Mouse (Mus musculus) E14TG2a.4 (cell line): ENCODE results near the gene Camk1d.
A peak's percentile ranks its signal among the peaks of the same experiment; 100 is the strongest.

Source experiments
- H3K27me3 ChIP-seq: 2 replicates; pipeline ENCODE4 v1.6.1; 2014; ENCODE audit warnings: low read length, control low read depth; ENCODE audit not compliant: insufficient read depth
- H3K36me3 ChIP-seq: 2 replicates; pipeline ENCODE4 v1.6.1; 2014; ENCODE audit warnings: low read length, control low read depth; ENCODE audit not compliant: insufficient read depth
- H3K4me1 ChIP-seq: replicated peaks from 2 replicates; pipeline ENCODE4 v1.6.1; 2014; ENCODE audit warnings: low read depth, low read length, control low read depth
- H3K4me3 ChIP-seq: replicated peaks from 2 replicates; pipeline ENCODE4 v1.5.1; 2014; ENCODE audit warnings: mild to moderate bottlenecking, low read length
- H3K9me3 ChIP-seq: 2 replicates; pipeline ENCODE4 v1.6.1; 2014; ENCODE audit warnings: low read length, control low read depth
- CTCF ChIP-seq: conservative IDR thresholded peaks from 2 replicates; pipeline ENCODE4 v1.5.1; 2014; ENCODE audit warnings: low read length
- NANOG ChIP-seq: IDR thresholded peaks from 2 replicates; pipeline ENCODE4 v1.6.1; 2014; ENCODE audit warnings: borderline replicate concordance, low read length, mixed read lengths
- POU5F1 ChIP-seq: IDR thresholded peaks from 2 replicates; pipeline ENCODE4 v1.6.1; 2014; ENCODE audit warnings: low read length, borderline replicate concordance

Camk1d gene

DNA sequence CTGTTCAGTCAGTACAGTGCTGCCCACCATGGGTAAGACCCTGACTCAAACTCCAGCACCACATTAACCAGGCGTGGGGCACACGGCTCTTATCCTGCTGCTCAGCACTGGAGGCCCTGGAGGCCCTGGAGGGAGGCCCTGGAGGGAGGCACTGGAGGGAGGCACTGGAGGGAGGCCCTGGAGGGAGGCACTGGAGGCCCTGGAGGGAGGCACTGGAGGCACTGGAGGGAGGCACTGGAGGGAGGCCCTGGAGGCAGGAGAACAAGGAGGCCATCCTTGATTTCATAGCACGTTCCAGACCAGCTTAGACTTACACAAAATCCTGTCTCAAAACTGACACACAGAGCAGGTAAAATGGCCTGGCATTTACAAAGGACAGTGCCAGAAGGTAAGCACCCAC lies 70.4 kb downstream of the Camk1d start:
- TF ChIP-seq NANOG: no peak
- no peak for TF ChIP-seq POU5F1
- no peak for TF ChIP-seq CTCF
- Histone ChIP-seq H3K4me3 (no peak overlapping the region), H3K4me1 (peaks cover 49% of the 10 kb centered on the region)

DNA sequence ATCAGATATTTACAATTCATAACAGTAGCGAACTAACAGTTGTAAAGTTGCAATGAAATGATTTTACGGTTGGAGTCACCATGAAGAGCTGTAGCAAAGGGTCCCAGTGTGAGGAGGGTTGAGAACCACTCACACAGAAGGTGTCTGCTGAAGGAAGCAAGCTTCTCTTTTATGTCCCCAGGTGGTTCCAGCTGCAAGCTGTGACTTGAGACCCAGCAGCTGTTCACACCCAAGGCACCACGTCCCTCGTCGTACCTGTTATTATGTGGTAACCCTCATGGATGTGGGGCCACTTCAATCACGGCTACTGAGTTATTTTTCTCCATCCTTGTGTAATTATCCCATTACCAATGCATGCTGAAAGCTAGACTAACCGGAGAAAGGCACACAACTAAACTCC lies 71.1 kb downstream of the Camk1d start:
- peaks cover 19% of the 10 kb centered on the region for H3K36me3 ChIP-seq
- peaks cover 15% of the 10 kb centered on the region for H3K9me3 ChIP-seq
- no peaks in the 10 kb centered on the region for H3K27me3 ChIP-seq
- peaks cover 54% of the 10 kb centered on the region for H3K4me1 ChIP-seq
- no peak overlapping the region for H3K4me3 ChIP-seq
- TF ChIP-seq CTCF (no peak), POU5F1 (no peak), NANOG (no peak)

More for the DNA sequence above, 70.4 kb downstream of the Camk1d start:
- peaks cover 19% of the 10 kb centered on the region for H3K36me3 ChIP-seq
- H3K9me3 ChIP-seq: peaks cover 15% of the 10 kb centered on the region
- H3K27me3 ChIP-seq: no peaks in the 10 kb centered on the region

- Histone ChIP-seq H3K4me1 (peaks cover 55% of the 10 kb centered on the region), H3K36me3 (peaks cover 20% of the 10 kb centered on the region), H3K27me3 (no peaks in the 10 kb centered on the region), H3K4me3 (no peak overlapping the region), H3K9me3 (peaks cover 15% of the 10 kb centered on the region)
- TF ChIP-seq POU5F1 (no peak), CTCF (no peak), NANOG (no peak)
Observed at GRCm38 (mm10) chr2:5642624-5643023, 71.7 kb downstream of the Camk1d start.

DNA sequence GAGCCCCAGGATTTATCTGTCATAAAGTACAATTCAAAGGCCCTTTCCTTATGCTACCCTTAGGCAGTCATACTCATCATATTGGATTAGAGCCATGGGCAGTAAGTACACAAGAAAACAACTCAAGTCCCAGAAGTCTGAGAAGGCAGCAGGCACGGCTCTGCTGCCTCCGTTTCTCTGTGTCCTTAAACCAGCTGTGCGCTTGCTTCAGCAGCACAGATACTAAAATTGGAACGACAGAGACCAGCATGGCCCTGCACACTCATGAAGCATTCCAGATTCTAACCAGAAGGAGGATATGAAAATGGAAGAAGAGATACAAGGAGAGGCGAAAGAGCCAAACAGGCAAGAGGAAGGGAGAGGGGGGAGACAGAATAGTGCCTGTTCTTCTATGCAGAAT lies 72.6 kb downstream of the Camk1d start:
- H3K4me3 ChIP-seq: no peak overlapping the region
- TF ChIP-seq POU5F1: no peak
- no peak for TF ChIP-seq NANOG
- TF ChIP-seq CTCF: no peak

GRCm38 (mm10) chr2:5640586-5640985 lies 73.7 kb downstream of the Camk1d start:
- Histone ChIP-seq H3K36me3 (peaks cover 33% of the 10 kb centered on the region), H3K4me1 (peaks cover 64% of the 10 kb centered on the region), H3K9me3 (peaks cover 15% of the 10 kb centered on the region), H3K4me3 (0 out of 2 replicates have a peak overlapping the region, but pooled peaks have one; percentile 15), H3K27me3 (no peaks in the 10 kb centered on the region)
- no peak for TF ChIP-seq NANOG
- no peak for TF ChIP-seq CTCF
- TF ChIP-seq POU5F1: no peak

More for the DNA sequence above, 72.6 kb downstream of the Camk1d start:
- Histone ChIP-seq H3K27me3 (no peaks in the 10 kb centered on the region), H3K36me3 (peaks cover 29% of the 10 kb centered on the region), H3K4me1 (peaks cover 60% of the 10 kb centered on the region), H3K9me3 (peaks cover 15% of the 10 kb centered on the region)

DNA sequence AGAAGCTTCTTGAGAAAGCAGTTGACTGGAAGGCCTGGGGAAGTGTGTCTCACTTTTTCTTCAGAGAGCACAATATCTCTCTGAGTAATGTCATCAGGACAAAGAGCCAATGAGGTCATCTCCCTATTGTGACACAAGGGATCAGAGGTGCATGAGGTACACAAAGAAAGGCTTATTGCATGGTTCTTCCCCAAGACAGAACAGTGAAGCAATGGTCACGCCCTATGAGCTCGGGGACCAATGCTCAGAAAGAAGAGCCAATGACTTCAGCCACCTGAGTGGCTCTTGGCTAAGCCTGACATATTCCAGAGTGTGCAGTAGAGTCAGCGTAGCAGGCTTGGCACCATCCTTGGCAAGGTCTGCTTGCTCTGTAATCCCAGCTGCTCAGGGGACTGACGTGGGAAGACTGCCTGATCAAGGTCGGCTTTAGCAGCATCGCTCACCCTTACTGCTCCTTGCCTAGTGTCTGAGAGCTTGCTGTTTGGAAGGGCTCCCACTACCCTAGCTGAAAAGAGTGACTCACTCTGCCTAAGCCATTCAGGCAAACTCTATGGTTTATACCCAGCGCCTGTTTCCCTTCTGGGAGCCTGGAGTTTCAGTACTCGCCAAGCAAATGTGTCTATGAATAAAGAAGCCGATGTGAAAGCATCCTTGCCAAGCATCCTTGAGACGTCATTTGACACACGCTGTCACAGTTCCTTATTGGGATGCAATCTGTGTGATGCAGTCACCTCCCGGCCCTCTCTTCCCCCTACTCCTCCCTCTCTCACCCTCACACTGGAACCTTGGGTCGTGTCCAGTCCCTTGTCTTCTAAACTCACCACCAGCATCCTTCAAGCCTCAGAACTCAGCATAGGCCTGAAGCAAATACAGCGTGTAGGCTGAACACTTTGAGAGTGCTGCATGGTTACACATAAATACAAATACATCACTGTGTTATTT lies 77.2 kb downstream of the Camk1d start:
- TF ChIP-seq CTCF (no peak), NANOG (no peak), POU5F1 (no peak)
- H3K36me3 ChIP-seq: peaks cover 23% of the 10 kb centered on the region
- no peaks in the 10 kb centered on the region for H3K9me3 ChIP-seq
- no peaks in the 10 kb centered on the region for H3K27me3 ChIP-seq
- peaks cover 51% of the 10 kb centered on the region for H3K4me1 ChIP-seq
- H3K4me3 ChIP-seq: no peak overlapping the region

DNA sequence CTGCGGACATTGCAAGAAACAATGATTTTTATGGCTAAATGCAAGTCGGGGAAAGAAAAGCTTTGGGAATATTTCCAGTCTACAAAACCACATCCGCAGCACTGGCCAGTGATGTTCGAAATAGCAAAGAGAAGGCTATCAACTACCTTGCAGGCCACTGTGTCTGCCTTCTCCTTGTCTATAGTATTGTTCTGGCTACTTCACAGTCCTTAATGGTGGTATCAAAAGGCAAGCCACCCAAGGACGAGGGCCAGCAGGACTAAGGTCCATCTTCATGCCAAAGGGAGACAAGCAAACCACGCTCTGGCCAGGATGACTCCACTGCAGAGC lies 82.0 kb downstream of the Camk1d start:
- no peak overlapping the region for H3K4me3 ChIP-seq
- H3K36me3 ChIP-seq: peaks cover 37% of the 10 kb centered on the region
- TF ChIP-seq POU5F1 (no peak), CTCF (no peak), NANOG (no peak)
- H3K27me3 ChIP-seq: no peaks in the 10 kb centered on the region
- H3K9me3 ChIP-seq: peaks cover 9% of the 10 kb centered on the region; the same call in 1 of the 2 replicates
- H3K4me1 ChIP-seq: peaks cover 14% of the 10 kb centered on the region

GRCm38 (mm10) chr2:5631676-5632354 lies 82.5 kb downstream of the Camk1d start:
- peaks cover 9% of the 10 kb centered on the region; the same call in 1 of the 2 replicates for H3K9me3 ChIP-seq
- no peak overlapping the region for H3K4me3 ChIP-seq
- peaks cover 10% of the 10 kb centered on the region for H3K4me1 ChIP-seq
- peaks cover 33% of the 10 kb centered on the region for H3K36me3 ChIP-seq
- TF ChIP-seq NANOG (no peak), POU5F1 (no peak), CTCF (no peak)
- no peaks in the 10 kb centered on the region for H3K27me3 ChIP-seq
